Mouse (Mus musculus) neural tube, embryonic 10.5 days (tissue): ENCODE results near the gene Crisp1.

Source experiments
- DNase-seq: peaks from one replicate; pipeline ENCODE4 v3.0.0-alpha.2; 2017; ENCODE audit warnings: low spot score; ENCODE audit errors: extremely low spot score

Gene Crisp1

GRCm38 (mm10) chr17:40319062-40319461 lies at the start of gene Crisp1:
TSS of gene Crisp1 (minus strand) at chr17:40319207.
- no peak for DNase-seq

GRCm38 (mm10) chr17:40342497-40343009 lies 23.5 kb upstream of the Crisp1 start:
- DNase-seq, result no peak

GRCm38 (mm10) chr17:40285435-40285834 lies 33.6 kb downstream of the Crisp1 start:
- no peak for DNase-seq

GRCm38 (mm10) chr17:40275519-40275918 lies 43.5 kb downstream of the Crisp1 start:
- no peak for DNase-seq

- DNase-seq, result no peak
Measured at GRCm38 (mm10) chr17:40274906-40275470, 44.0 kb downstream of the Crisp1 start.

- no peak for DNase-seq
Measured at GRCm38 (mm10) chr17:40252487-40252886, 66.5 kb downstream of the Crisp1 start.
